Mouse (Mus musculus) brain, embryonic 18.5 days (tissue): ENCODE data around the gene Slc7a9.

Source experiments
- DNase-seq: peaks from one replicate; pipeline ENCODE4 v3.0.0-alpha.2; 2012; ENCODE audit warnings: low read depth, low spot score

Gene Slc7a9

GRCm38 (mm10) chr7:35447996-35448846, at the start of gene Slc7a9:
Slc7a9 (plus strand) TSS chr7:35448796.
- no peak for DNase-seq

- no peak for DNase-seq
Measured at GRCm38 (mm10) chr7:35401169-35401568, 47.4 kb upstream of the Slc7a9 start.

- DNase-seq, result no peak
Measured at GRCm38 (mm10) chr7:35415226-35415625, 33.4 kb upstream of the Slc7a9 start.

GRCm38 (mm10) chr7:35415801-35416653, 32.6 kb upstream of the Slc7a9 start:
- no peak for DNase-seq

GRCm38 (mm10) chr7:35416654-35416948, 32.0 kb upstream of the Slc7a9 start:
- DNase-seq, result no peak

- DNase-seq, result no peak
Measured at GRCm38 (mm10) chr7:35423071-35423470, 25.5 kb upstream of the Slc7a9 start.

- no peak for DNase-seq
Measured at GRCm38 (mm10) chr7:35428146-35428545, 20.4 kb upstream of the Slc7a9 start.

- no peak for DNase-seq
Measured at GRCm38 (mm10) chr7:35435266-35435665, 13.3 kb upstream of the Slc7a9 start.

- no peak for DNase-seq
Measured at GRCm38 (mm10) chr7:35447501-35447900, 1.1 kb upstream of the Slc7a9 start.

GRCm38 (mm10) chr7:35448867-35449266, 271 bp downstream of the Slc7a9 start:
- no peak for DNase-seq

GRCm38 (mm10) chr7:35456091-35456814, 7.7 kb downstream of the Slc7a9 start:
- no peak for DNase-seq

- no peak for DNase-seq
Measured at GRCm38 (mm10) chr7:35460971-35461370, 12.4 kb downstream of the Slc7a9 start.

- DNase-seq, result no peak
Measured at GRCm38 (mm10) chr7:35465027-35465426, 16.4 kb downstream of the Slc7a9 start.

- DNase-seq, result no peak
Measured at GRCm38 (mm10) chr7:35467856-35468255, 19.3 kb downstream of the Slc7a9 start.

GRCm38 (mm10) chr7:35470794-35471193, 22.2 kb downstream of the Slc7a9 start:
- no peak for DNase-seq

- no peak for DNase-seq
Measured at GRCm38 (mm10) chr7:35476457-35476856, 27.9 kb downstream of the Slc7a9 start.

- DNase-seq, result no peak
Measured at GRCm38 (mm10) chr7:35485126-35485525, 36.5 kb downstream of the Slc7a9 start.

- no peak for DNase-seq
Measured at GRCm38 (mm10) chr7:35486553-35486952, 38.0 kb downstream of the Slc7a9 start.

GRCm38 (mm10) chr7:35490186-35490585, 41.6 kb downstream of the Slc7a9 start:
- DNase-seq, result no peak

- DNase-seq, result no peak
Measured at GRCm38 (mm10) chr7:35491005-35491404, 42.4 kb downstream of the Slc7a9 start.

- DNase-seq, result no peak
Measured at GRCm38 (mm10) chr7:35497516-35497915, 48.9 kb downstream of the Slc7a9 start.

GRCm38 (mm10) chr7:35501995-35502394, 53.4 kb downstream of the Slc7a9 start:
- DNase-seq, result no peak
